Mouse (Mus musculus) CH12.LX (cell line): Measurements from ENCODE around the gene Pxt1.

Source experiments
- CHD1 ChIP-seq: IDR thresholded peaks from 2 replicates; pipeline ENCODE4 v1.6.1; 2012; ENCODE audit warnings: low read depth, low read length, improper control_type of control experiment, inconsistent platforms
- CTCF ChIP-seq, 2 experiments: IDR thresholded peaks in 1 of 2; conservative IDR thresholded peaks in 1 of 2; 2 replicates each; pipeline ENCODE4 v1.5.1; 2011 to 2012; ENCODE audit warnings: low read depth in 2 of 2, low read length in 2 of 2, improper control_type of control experiment in 1 of 2, inconsistent platforms in 1 of 2, mild to moderate bottlenecking in 1 of 2, moderate library complexity in 1 of 2
- EP300 ChIP-seq: IDR thresholded peaks from 2 replicates; pipeline ENCODE4 v1.6.1; 2011; ENCODE audit warnings: low read length, improper control_type of control experiment
- HCFC1 ChIP-seq: IDR thresholded peaks from 2 replicates; pipeline ENCODE4 v1.6.1; 2012; ENCODE audit warnings: low read depth, mild to moderate bottlenecking, inconsistent platforms, low read length, improper control_type of control experiment
- MAFK ChIP-seq: IDR thresholded peaks from 2 replicates; pipeline ENCODE4 v1.6.1; 2011; ENCODE audit warnings: low read length, improper control_type of control experiment; ENCODE audit not compliant: insufficient replicate concordance
- MAX ChIP-seq: IDR thresholded peaks from 2 replicates; pipeline ENCODE4 v1.6.1; 2011; ENCODE audit warnings: low read length, improper control_type of control experiment
- MXI1 ChIP-seq: IDR thresholded peaks from 2 replicates; pipeline ENCODE4 v1.6.1; 2011; ENCODE audit warnings: mild to moderate bottlenecking, low read depth, low read length, improper control_type of control experiment
- NRF1 ChIP-seq: IDR thresholded peaks from 2 replicates; pipeline ENCODE4 v1.6.1; 2014; ENCODE audit warnings: low read depth, mild to moderate bottlenecking, inconsistent platforms, low read length, improper control_type of control experiment, moderate library complexity
- POLR2A ChIP-seq: IDR thresholded peaks from 2 replicates; pipeline ENCODE4 v1.6.1; 2011; ENCODE audit warnings: low read depth, mild to moderate bottlenecking, improper control_type of control experiment, low read length
- RCOR1 ChIP-seq: conservative IDR thresholded peaks from 2 replicates; pipeline ENCODE4 v1.6.1; 2012; ENCODE audit warnings: low read depth, mild to moderate bottlenecking, inconsistent platforms, low read length, improper control_type of control experiment
- TCF12 ChIP-seq: IDR thresholded peaks from 2 replicates; pipeline ENCODE4 v1.6.1; 2014; ENCODE audit warnings: low read depth, mild to moderate bottlenecking, inconsistent platforms, low read length, improper control_type of control experiment
- ZKSCAN1 ChIP-seq: IDR thresholded peaks from 2 replicates; pipeline ENCODE4 v1.6.1; 2012; ENCODE audit warnings: low read depth, inconsistent platforms, low read length, improper control_type of control experiment, borderline replicate concordance
- ZMIZ1 ChIP-seq: IDR thresholded peaks from 2 replicates; pipeline ENCODE4 v1.6.1; 2012; ENCODE audit warnings: low read depth, mild to moderate bottlenecking, inconsistent platforms, low read length, improper control_type of control experiment

GRCm38 (mm10) chr17:28979091-28979490 lies 35.5 kb upstream of the Pxt1 start:
- TF ChIP-seq ZKSCAN1 (no peak), CTCF (conservative IDR thresholded peaks at IDR 0.05 in 1 of 2, IDR thresholded peaks at IDR 0.05 in 1 of 2; ENCODE audit: low read depth in 2 of 2, low read length in 2 of 2) (no peak), POLR2A (no peak), CHD1 (no peak), MAFK (no peak), ZMIZ1 (no peak), RCOR1 (no peak), MXI1 (no peak), NRF1 (no peak), HCFC1 (no peak), EP300 (no peak), MAX (no peak), TCF12 (no peak)
